Mouse (Mus musculus): Measurements from ENCODE around the gene Slc5a2. TPM values are rescaled to one million over a fixed set of nuclear protein-coding genes. Genes with fewer than 3 reads are reported as not detected.

The Slc5a2 gene
- polyA plus RNA-seq, 1 experiment from 2014 or later: not detected

DNA sequence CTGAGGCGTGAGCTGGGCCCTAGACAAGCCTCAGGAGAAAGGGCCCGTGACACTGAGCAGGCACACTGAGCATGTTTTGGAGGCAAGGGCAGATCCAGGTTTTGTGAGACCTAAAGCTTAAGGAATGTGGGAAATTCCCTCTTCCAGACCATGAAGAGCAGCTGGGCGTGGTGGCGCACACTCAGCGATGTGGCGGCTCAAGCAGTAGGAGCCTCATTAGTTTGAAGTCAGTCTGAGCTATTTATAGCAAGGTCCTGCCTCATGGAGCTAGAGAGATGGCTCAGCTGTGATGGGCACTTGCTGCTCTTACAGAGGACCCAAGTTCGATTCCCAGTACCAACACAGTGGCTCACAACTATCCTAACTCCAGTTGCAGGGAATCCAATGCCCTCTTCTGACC, 53.7 kb downstream of the Slc5a2 start:
- TF ChIP-seq CTCF (IDR thresholded peaks at IDR 0.05; ENCODE audit: low read depth): no peak
- ATAC-seq: no peak
- 65% methylated on average over 7 of the region's 7 CpGs for WGBS
- H3K9me3 ChIP-seq (ENCODE audit: control insufficient read depth): no peaks in the 10 kb centered on the region
- no peak overlapping the region for H3K4me2 ChIP-seq (replicated peaks; ENCODE audit: low read depth)
- no peak overlapping the region for H3K9ac ChIP-seq (ENCODE audit: low read depth, low read length)
- H3K27me3 ChIP-seq (replicated peaks; ENCODE audit: control insufficient read depth, insufficient read depth, low read length): no peaks in the 10 kb centered on the region
- no peaks in the 10 kb centered on the region for H3K4me1 ChIP-seq (replicated peaks; ENCODE audit: control insufficient read depth, insufficient read depth, low read length)
- H3K4me3 ChIP-seq (ENCODE audit: low read depth, low read length): no peak overlapping the region
- H3K36me3 ChIP-seq (ENCODE audit: control insufficient read depth, insufficient read depth): no peaks in the 10 kb centered on the region
- no peak overlapping the region for H3K27ac ChIP-seq (ENCODE audit: low read depth, low read length)

DNA sequence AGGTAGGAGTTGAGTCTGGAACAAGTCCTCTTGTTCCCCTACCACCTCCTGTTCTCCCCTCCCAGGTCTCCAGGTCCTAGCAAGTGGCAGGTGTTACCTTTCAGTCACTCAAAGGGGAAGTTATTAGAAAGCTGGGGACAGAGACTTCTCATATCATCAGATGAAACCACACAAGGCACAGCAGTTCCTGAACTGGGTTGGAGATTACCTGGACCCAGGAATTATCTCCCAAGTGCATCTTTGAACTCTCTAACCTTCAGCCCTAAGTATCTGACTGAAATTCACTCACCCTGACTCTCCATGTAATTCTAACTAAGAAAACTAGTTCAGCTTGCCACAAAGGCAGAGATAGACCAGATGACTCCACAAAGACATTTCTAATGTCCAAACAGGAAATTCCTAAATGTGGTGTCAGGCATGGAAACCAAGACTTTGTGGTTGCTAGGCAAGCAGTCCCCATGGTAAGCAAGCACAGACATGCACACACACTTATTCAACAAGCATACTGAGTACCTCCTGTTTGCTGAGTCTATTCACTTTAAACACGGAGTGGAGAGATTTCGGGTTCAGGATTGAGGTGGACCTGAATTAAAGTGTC, 54.9 kb downstream of the Slc5a2 start:
- no peak for TF ChIP-seq CTCF (IDR thresholded peaks at IDR 0.05; ENCODE audit: low read depth)
- no peak for ATAC-seq
- no peaks in the 10 kb centered on the region for H3K36me3 ChIP-seq (ENCODE audit: control insufficient read depth, insufficient read depth)
- H3K9ac ChIP-seq (ENCODE audit: low read depth, low read length): no peak overlapping the region
- H3K27ac ChIP-seq (ENCODE audit: low read depth, low read length): peak overlapping the region; percentile 69
- WGBS: 41% methylated on average over 2 of the region's 2 CpGs
- no peaks in the 10 kb centered on the region for H3K27me3 ChIP-seq (replicated peaks; ENCODE audit: control insufficient read depth, insufficient read depth, low read length)
- H3K4me3 ChIP-seq (ENCODE audit: low read depth, low read length): no peak overlapping the region
- no peak overlapping the region for H3K4me2 ChIP-seq (replicated peaks; ENCODE audit: low read depth)
- H3K4me1 ChIP-seq (replicated peaks; ENCODE audit: control insufficient read depth, insufficient read depth, low read length): no peaks in the 10 kb centered on the region
- H3K9me3 ChIP-seq (ENCODE audit: control insufficient read depth): no peaks in the 10 kb centered on the region

DNA sequence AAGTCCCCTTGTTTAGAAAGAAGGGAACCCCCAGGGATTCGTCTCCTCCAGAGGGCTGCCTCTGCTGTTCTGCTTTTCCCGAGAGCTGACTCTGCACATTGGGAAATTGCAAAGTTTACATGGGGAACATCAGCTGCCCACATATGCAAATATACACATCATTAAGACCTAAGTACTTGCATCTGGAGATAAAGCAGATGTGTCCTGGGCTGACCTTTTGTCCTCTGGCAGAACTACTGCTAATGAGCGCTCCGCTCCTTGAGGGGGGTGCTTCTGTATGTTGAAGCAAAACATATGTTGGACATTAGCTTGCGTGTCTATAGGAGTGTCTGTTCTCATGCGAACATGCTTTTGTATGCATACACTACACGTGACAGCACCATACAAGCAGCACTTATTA, 55.8 kb downstream of the Slc5a2 start:
- ATAC-seq: peak; percentile 63
- H3K9me3 ChIP-seq (ENCODE audit: control insufficient read depth): no peaks in the 10 kb centered on the region
- H3K4me3 ChIP-seq (ENCODE audit: low read depth, low read length): no peak overlapping the region
- no peaks in the 10 kb centered on the region for H3K27me3 ChIP-seq (replicated peaks; ENCODE audit: control insufficient read depth, insufficient read depth, low read length)
- H3K4me2 ChIP-seq (replicated peaks; ENCODE audit: low read depth): no peak overlapping the region
- H3K4me1 ChIP-seq (replicated peaks; ENCODE audit: control insufficient read depth, insufficient read depth, low read length): no peaks in the 10 kb centered on the region
- no peak for TF ChIP-seq CTCF (IDR thresholded peaks at IDR 0.05; ENCODE audit: low read depth)
- H3K27ac ChIP-seq (ENCODE audit: low read depth, low read length): peak overlapping the region; percentile 69
- H3K36me3 ChIP-seq (ENCODE audit: control insufficient read depth, insufficient read depth): no peaks in the 10 kb centered on the region
- H3K9ac ChIP-seq (ENCODE audit: low read depth, low read length): no peak overlapping the region
- 60% methylated on average over 7 of the region's 7 CpGs for WGBS

Small RNA genes within 50 kb of the gene (microRNA-seq; reads per million reads assigned to microRNA genes)
- gene Mir3103: 1.6 reads per million

Other genes starting within 250 kb of the Slc5a2 start
- gene Itgam, start 203.0 kb upstream of the Slc5a2 start, polyA plus RNA-seq (2015; fragmentation: Nextera tagmentation; extraction: Ambion mirVana): 0.70 and 0.88 TPM in 2 replicates
- gene Gm49368, start 203.0 kb upstream of the Slc5a2 start, polyA plus RNA-seq (2015; fragmentation: Nextera tagmentation; extraction: Ambion mirVana): not detected in 2 replicates
- gene Itgax, start 136.1 kb upstream of the Slc5a2 start, polyA plus RNA-seq (2015; fragmentation: Nextera tagmentation; extraction: Ambion mirVana): 1.6 TPM in 2 replicates
- gene Itgad, start 111.3 kb upstream of the Slc5a2 start, polyA plus RNA-seq (2015; fragmentation: Nextera tagmentation; extraction: Ambion mirVana): not detected in 2 replicates
- 0.24 and 0.90 TPM in 2 replicates for gene Cox6a2, start 59.3 kb upstream of the Slc5a2 start, polyA plus RNA-seq (2015; fragmentation: Nextera tagmentation; extraction: Ambion mirVana)
- 12.1 and 14.0 TPM in 2 replicates for gene Armc5, start 28.3 kb upstream of the Slc5a2 start, polyA plus RNA-seq (2015; fragmentation: Nextera tagmentation; extraction: Ambion mirVana)
- gene 9130023H24Rik, start 27.6 kb upstream of the Slc5a2 start, polyA plus RNA-seq (2015; fragmentation: Nextera tagmentation; extraction: Ambion mirVana): 3.6 and 4.2 TPM in 2 replicates
- gene Tgfb1i1, start 18.8 kb upstream of the Slc5a2 start, polyA plus RNA-seq (2015; fragmentation: Nextera tagmentation; extraction: Ambion mirVana): 111 and 113 TPM in 2 replicates
- gene BC017158, start 32.5 kb downstream of the Slc5a2 start, polyA plus RNA-seq (2015; fragmentation: Nextera tagmentation; extraction: Ambion mirVana): 32.6 and 34.7 TPM in 2 replicates
- 20.9 and 23.8 TPM in 2 replicates for gene Rgs10, start 153.1 kb downstream of the Slc5a2 start, polyA plus RNA-seq (2015; fragmentation: Nextera tagmentation; extraction: Ambion mirVana)
- gene Tial1, start 196.1 kb downstream of the Slc5a2 start, polyA plus RNA-seq (2015; fragmentation: Nextera tagmentation; extraction: Ambion mirVana): 17.3 and 18.9 TPM in 2 replicates

All from intestine, postnatal 0 days (tissue).